ENCODE assay signal across 8 mouse cellular contexts in genomic region chr5:43894113-43894512, GRCm38 (mm10). TPM values are rescaled to one million over a fixed set of nuclear protein-coding genes. Genes with fewer than 3 reads are reported as not detected.
DNase-seq lines count a peak whose midpoint lies in the region; ATAC-seq and TF ChIP-seq lines count a peak whose summit lies in the region.

No protein-coding gene starts in this region.

- H3K36me3 ChIP-seq in lung, embryonic 14.5 days (ENCODE audit: insufficient read depth) = no peaks in the 10 kb centered on the region

- no peak overlapping the region for H3K9ac ChIP-seq in lung, embryonic 14.5 days

- H3K4me1 ChIP-seq in cerebellum, adult 2 months (ENCODE audit: control insufficient read depth, insufficient read depth, low read length) = no peaks in the 10 kb centered on the region
- H3K4me1 ChIP-seq in lung, embryonic 14.5 days (ENCODE audit: insufficient read depth) = no peaks in the 10 kb centered on the region

- no peak for TF ChIP-seq POLR2A in cerebellum, adult 2 months (IDR thresholded peaks at IDR 0.05; ENCODE audit: borderline replicate concordance, insufficient read depth, low read length)

- no peak overlapping the region for H3K4me2 ChIP-seq in lung, embryonic 14.5 days

- no peaks in the 10 kb centered on the region for H3K9me3 ChIP-seq in lung, embryonic 14.5 days (ENCODE audit: low read depth, low read length)

- peak in 1 of 2 experiments; percentile 9 for DNase-seq in cerebellum, adult 2 months
- peak; percentile 12 to 52 for DNase-seq in right cerebral cortex, adult 2 months (ENCODE audit: low spot score in 2 of 2)
- no peak for DNase-seq in right cerebral cortex, postnatal 4 days
- peak; percentile 81 for DNase-seq in embryo, embryonic 10.5 days (ENCODE audit: low spot score)
- DNase-seq in kidney, adult 11 months = peak; percentile 57
- peak; percentile 84 for DNase-seq in lung, embryonic 14.5 days
- peak; percentile 80 for DNase-seq in thymus, postnatal 0 days (ENCODE audit: low spot score)

- ATAC-seq in cerebellum, adult (ENCODE audit: insufficient number of reproducible peaks, low FRiP score, low TSS enrichment) = no peak
- no peak for ATAC-seq in lung, embryonic 14.5 days (ENCODE audit: insufficient read depth)

- H3K27me3 ChIP-seq in cerebellum, adult 2 months (ENCODE audit: control insufficient read depth, insufficient read depth, low read length) = no peaks in the 10 kb centered on the region
- H3K27me3 ChIP-seq in lung, embryonic 14.5 days (ENCODE audit: insufficient read depth, low read length) = no peaks in the 10 kb centered on the region

- 77% methylated on average over 2 of the region's 2 CpGs for WGBS in cerebellum, adult 2 months
- WGBS in lung, embryonic 14.5 days = 60% methylated on average over 2 of the region's 2 CpGs

- no peak overlapping the region for H3K27ac ChIP-seq in cerebellum, adult 2 months (ENCODE audit: insufficient read depth, low read length)
- H3K27ac ChIP-seq in lung, embryonic 14.5 days (ENCODE audit: low read depth) = no peak overlapping the region

- TF ChIP-seq CTCF in cerebellum, adult 2 months (IDR thresholded peaks at IDR 0.05; ENCODE audit: borderline replicate concordance, insufficient read depth, low read depth, low read length) = 0 out of 2 replicates have a peak, but pooled peaks have one; percentile 14
- peak; percentile 59 for TF ChIP-seq CTCF in lung, embryonic 14.5 days (IDR thresholded peaks at IDR 0.05; ENCODE audit: low read depth)

- no peak overlapping the region for H3K4me3 ChIP-seq in cerebellum, adult 2 months (replicated peaks; ENCODE audit: insufficient read depth, low read depth, low read length)
- no peak overlapping the region for H3K4me3 ChIP-seq in lung, embryonic 14.5 days (ENCODE audit: low read depth, low read length)

RNA-seq across cellular contexts. Expression of gene Gm7879, which starts 18.8 kb away (rescaled TPM):
- 0.30 TPM in 1 of 2 replicates, not detected in the other for polyA plus RNA-seq in cerebellum, adult 2 months (2012; rRNA removed)
- polyA plus RNA-seq in lung, embryonic 14.5 days (2014; fragmentation: Nextera tagmentation; extraction: Ambion mirVana) = 0.61 and 0.66 TPM in 2 replicates
- polyA plus RNA-seq in thymus, postnatal 0 days (2015; fragmentation: Nextera tagmentation; extraction: Ambion mirVana) = 0.53 and 0.73 TPM in 2 replicates

RNA-seq across cellular contexts. Expression of gene Cd38, which starts 25.8 kb away (rescaled TPM):
- 14.6 and 14.8 TPM in 2 replicates for polyA plus RNA-seq in cerebellum, adult 2 months (2012; rRNA removed)
- polyA plus RNA-seq in lung, embryonic 14.5 days (2014; fragmentation: Nextera tagmentation; extraction: Ambion mirVana) = 23.0 and 26.9 TPM in 2 replicates
- polyA plus RNA-seq in thymus, postnatal 0 days (2015; fragmentation: Nextera tagmentation; extraction: Ambion mirVana) = 4.6 and 5.0 TPM in 2 replicates
